Mouse (Mus musculus) heart, embryonic 11.5 days (tissue): ENCODE measurements at regions not wholly inside any gene's neighbourhood (a gene's known extent, or its start where the extent isn't known, plus 50 kb on each side); places are given as distances from the start of the nearest gene placed in this dataset.

Source experiments
- ATAC-seq: fragments of 200-750 bp; cut with Nextera tagmentation; replicated peaks from 2 replicates; pipeline ENCODE4 v1.8.0; 2017; ENCODE audit warnings: moderate library complexity; ENCODE audit not compliant: insufficient number of reproducible peaks, low FRiP score, low TSS enrichment
- H3K27ac ChIP-seq: fragments of 300-500 bp; sonication (generic); 2 replicates; pipeline ENCODE4 v1.5.1; 2014; ENCODE audit warnings: mild to moderate bottlenecking, low read depth, low read length
- H3K27me3 ChIP-seq: fragments of 300-500 bp; sonication (generic); 2 replicates; pipeline ENCODE4 v1.6.1; 2014; ENCODE audit warnings: mild to moderate bottlenecking, low read length, mixed read lengths; ENCODE audit not compliant: control insufficient read depth, insufficient read depth
- H3K36me3 ChIP-seq: fragments of 300-500 bp; sonication (generic); 2 replicates; pipeline ENCODE4 v1.6.1; 2014; ENCODE audit warnings: mild to moderate bottlenecking, low read length, moderate library complexity, mixed read lengths; ENCODE audit not compliant: control insufficient read depth, insufficient read depth
- H3K4me1 ChIP-seq: fragments of 300-500 bp; sonication (generic); 2 replicates; pipeline ENCODE4 v1.6.1; 2014; ENCODE audit warnings: low read length; ENCODE audit not compliant: control insufficient read depth, insufficient read depth
- H3K4me2 ChIP-seq: fragments of 300-500 bp; sonication (generic); 2 replicates; pipeline ENCODE4 v1.6.1; 2014; ENCODE audit warnings: mild to moderate bottlenecking, moderate library complexity
- H3K4me3 ChIP-seq: fragments of 300-500 bp; sonication (generic); 2 replicates; pipeline ENCODE4 v1.5.1; 2014; ENCODE audit warnings: low read depth, low read length
- H3K9ac ChIP-seq: fragments of 300-500 bp; sonication (generic); 2 replicates; pipeline ENCODE4 v1.6.1; 2014; ENCODE audit warnings: mild to moderate bottlenecking, low read depth, low read length, moderate library complexity
- H3K9me3 ChIP-seq: fragments of 300-500 bp; sonication (generic); replicated peaks from 2 replicates; pipeline ENCODE4 v1.6.1; 2016; ENCODE audit warnings: low read length; ENCODE audit not compliant: control insufficient read depth
- WGBS: fragments of 180-500 bp; shearing (Covaris S2); extraction: QIAGEN DNeasy Blood & Tissue Kit; methylation state at CpG from one replicate; pipeline ENCODE4 v1.1.7; 2014; ENCODE audit not compliant: insufficient replicate concordance; 5-methylcytosine and 5-hydroxymethylcytosine counted together

GRCm38 (mm10) chr10:99700052-99700777, 59.2 kb downstream of the Csl start:
- Histone ChIP-seq H3K27me3 (no peaks in the 10 kb centered on the region), H3K9ac (no peak overlapping the region), H3K27ac (no peak overlapping the region), H3K36me3 (no peaks in the 10 kb centered on the region), H3K9me3 (no peaks in the 10 kb centered on the region), H3K4me2 (no peak overlapping the region), H3K4me3 (no peak overlapping the region), H3K4me1 (no peaks in the 10 kb centered on the region)
- 40% methylated on average over 2 of the region's 2 CpGs for WGBS
- ATAC-seq, result no peak
